Mouse (Mus musculus): ENCODE data around the gene Npb. TPM values are rescaled to one million over a fixed set of nuclear protein-coding genes. Genes with fewer than 3 reads are reported as not detected.

The Npb gene
- polyA plus RNA-seq, 1 experiment from 2014 or later, result 1.3 TPM

GRCm38 (mm10) chr11:120572417-120572751, 35.9 kb upstream of the Npb start:
- H3K27ac ChIP-seq (replicated peaks; ENCODE audit: low read depth, low read length), result peak overlapping the region; percentile 80
- WGBS, result 2% methylated on average over 10 of the region's 24 CpGs
- peak overlapping the region; percentile 92 for H3K4me2 ChIP-seq (ENCODE audit: low read depth, low read length)
- peak overlapping the region; percentile 83 for H3K4me3 ChIP-seq (ENCODE audit: low read depth, low read length)
- peak overlapping the region; percentile 97 for H3K9ac ChIP-seq (ENCODE audit: low read depth, low read length)
- peaks cover 46% of the 10 kb centered on the region for H3K36me3 ChIP-seq (ENCODE audit: control insufficient read depth, insufficient read depth, low read length)
- H3K27me3 ChIP-seq (replicated peaks; ENCODE audit: control insufficient read depth, insufficient read depth, low read length), result no peaks in the 10 kb centered on the region
- ATAC-seq (ENCODE audit: low read depth), result peak; percentile 13
- H3K9me3 ChIP-seq (ENCODE audit: control insufficient read depth, low read length), result no peaks in the 10 kb centered on the region
- peaks cover 17% of the 10 kb centered on the region for H3K4me1 ChIP-seq (ENCODE audit: control insufficient read depth, insufficient read depth, low read length)
- no peak for DNase-seq (ENCODE audit: low spot score)

- peak within 1 kb of the TSS; percentile 83 for H3K4me3 ChIP-seq (ENCODE audit: low read depth, low read length)
- H3K9me3 ChIP-seq (ENCODE audit: control insufficient read depth, low read length), result no peaks in the 10 kb centered on the region
- WGBS, result 0% methylated on average over 55 of the region's 94 CpGs
- ATAC-seq (ENCODE audit: low read depth) (peak; percentile 96), DNase-seq (ENCODE audit: low spot score) (peak; percentile 100)
- peak within 1 kb of the TSS; percentile 92 for H3K4me2 ChIP-seq (ENCODE audit: low read depth, low read length)
- H3K4me1 ChIP-seq (ENCODE audit: control insufficient read depth, insufficient read depth, low read length), result peaks cover 17% of the 10 kb centered on the region
- H3K27ac ChIP-seq (replicated peaks; ENCODE audit: low read depth, low read length), result peak within 1 kb of the TSS; percentile 96
- peaks cover 46% of the 10 kb centered on the region for H3K36me3 ChIP-seq (ENCODE audit: control insufficient read depth, insufficient read depth, low read length)
- peak within 1 kb of the TSS; percentile 97 for H3K9ac ChIP-seq (ENCODE audit: low read depth, low read length)
- no peaks in the 10 kb centered on the region for H3K27me3 ChIP-seq (replicated peaks; ENCODE audit: control insufficient read depth, insufficient read depth, low read length)
Measured at GRCm38 (mm10) chr11:120572752-120573584, 35.3 kb upstream of the Npb start, which contains the start of gene P4hb. P4hb (minus strand) TSS chr11:120573253.

DNA sequence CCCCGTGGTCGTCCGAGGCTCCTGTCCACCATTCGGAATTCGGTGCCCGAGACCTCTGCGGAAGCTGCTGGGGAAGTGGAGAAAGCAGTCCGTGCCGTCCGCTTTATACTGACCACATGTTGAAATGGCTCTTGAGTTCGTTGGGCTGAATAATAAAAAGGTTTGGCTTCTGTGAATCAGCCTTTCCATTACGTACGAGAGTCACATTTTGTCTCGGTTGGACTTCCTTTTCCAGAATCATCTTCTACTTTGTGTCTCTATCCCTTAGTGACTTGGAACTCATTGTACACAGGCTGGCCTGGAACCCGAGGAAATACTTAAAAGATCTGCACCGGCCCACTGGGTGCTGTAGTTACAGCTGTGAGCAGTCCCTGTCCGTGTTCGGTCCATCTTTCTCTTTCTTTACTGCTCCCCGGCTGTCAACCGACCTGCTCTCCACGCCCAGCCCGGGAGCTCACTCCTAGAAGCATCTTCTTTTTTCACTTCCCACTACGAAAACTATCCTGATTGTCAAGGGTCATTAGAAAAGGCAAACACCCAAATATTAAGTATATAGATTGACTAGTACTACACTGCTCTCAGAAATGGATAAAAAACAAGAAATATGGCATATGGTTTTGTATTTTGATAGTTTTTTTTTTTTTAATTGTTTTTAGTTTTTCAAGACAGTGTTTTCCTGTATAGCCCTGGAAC, 34.5 kb upstream of the Npb start:
- peaks cover 46% of the 10 kb centered on the region for H3K36me3 ChIP-seq (ENCODE audit: control insufficient read depth, insufficient read depth, low read length)

GRCm38 (mm10) chr11:120574278-120574600, 34.0 kb upstream of the Npb start:
- H3K4me3 ChIP-seq (ENCODE audit: low read depth, low read length), result peak overlapping the region; percentile 83
- WGBS, result 40% methylated on average over 5 of the region's 5 CpGs
- peak overlapping the region; percentile 97 for H3K9ac ChIP-seq (ENCODE audit: low read depth, low read length)
- no peaks in the 10 kb centered on the region for H3K9me3 ChIP-seq (ENCODE audit: control insufficient read depth, low read length)
- H3K4me2 ChIP-seq (ENCODE audit: low read depth, low read length), result peak overlapping the region; percentile 92
- H3K4me1 ChIP-seq (ENCODE audit: control insufficient read depth, insufficient read depth, low read length), result peaks cover 17% of the 10 kb centered on the region
- H3K27ac ChIP-seq (replicated peaks; ENCODE audit: low read depth, low read length), result peak overlapping the region; percentile 96
- H3K27me3 ChIP-seq (replicated peaks; ENCODE audit: control insufficient read depth, insufficient read depth, low read length), result no peaks in the 10 kb centered on the region
- DNase-seq (ENCODE audit: low spot score) (no peak), ATAC-seq (ENCODE audit: low read depth) (no peak)
- H3K36me3 ChIP-seq (ENCODE audit: control insufficient read depth, insufficient read depth, low read length), result peaks cover 46% of the 10 kb centered on the region

More for the DNA sequence above, 34.5 kb upstream of the Npb start:
- no peaks in the 10 kb centered on the region for H3K27me3 ChIP-seq (replicated peaks; ENCODE audit: control insufficient read depth, insufficient read depth, low read length)
- peak overlapping the region; percentile 97 for H3K9ac ChIP-seq (ENCODE audit: low read depth, low read length)
- peak overlapping the region; percentile 83 for H3K4me3 ChIP-seq (ENCODE audit: low read depth, low read length)
- H3K9me3 ChIP-seq (ENCODE audit: control insufficient read depth, low read length), result no peaks in the 10 kb centered on the region
- H3K4me2 ChIP-seq (ENCODE audit: low read depth, low read length), result peak overlapping the region; percentile 92
- DNase-seq (ENCODE audit: low spot score) (no peak), ATAC-seq (ENCODE audit: low read depth) (no peak)
- H3K4me1 ChIP-seq (ENCODE audit: control insufficient read depth, insufficient read depth, low read length), result peaks cover 17% of the 10 kb centered on the region
- 1% methylated on average over 23 of the region's 23 CpGs for WGBS
- H3K27ac ChIP-seq (replicated peaks; ENCODE audit: low read depth, low read length), result peak overlapping the region; percentile 96

DNA sequence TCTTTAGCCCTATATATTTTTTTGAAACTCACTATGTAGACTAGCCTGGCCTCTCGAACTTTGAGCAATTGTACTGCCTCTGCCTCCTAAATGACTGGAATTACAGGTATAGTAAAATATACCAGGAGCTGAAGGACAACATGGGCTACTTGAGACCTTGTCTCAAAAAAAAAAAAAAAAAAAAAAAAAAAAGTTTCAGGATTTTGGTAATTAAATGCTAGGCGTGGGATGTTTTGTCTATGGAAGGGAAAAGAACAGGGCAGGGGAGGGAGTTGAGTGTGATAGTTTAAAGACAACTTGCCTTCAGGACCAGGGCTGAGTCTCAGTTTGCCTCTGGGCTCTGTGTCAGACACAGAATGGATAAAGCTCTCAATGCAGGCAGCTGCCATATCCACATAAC, 33.2 kb upstream of the Npb start:
- Histone ChIP-seq H3K27me3 (replicated peaks; ENCODE audit: control insufficient read depth, insufficient read depth, low read length) (no peaks in the 10 kb centered on the region), H3K27ac (replicated peaks; ENCODE audit: low read depth, low read length) (no peak overlapping the region), H3K4me1 (ENCODE audit: control insufficient read depth, insufficient read depth, low read length) (peaks cover 20% of the 10 kb centered on the region), H3K9ac (ENCODE audit: low read depth, low read length) (0 out of 2 replicates have a peak overlapping the region, but pooled peaks have one; percentile 97), H3K4me3 (ENCODE audit: low read depth, low read length) (no peak overlapping the region), H3K4me2 (ENCODE audit: low read depth, low read length) (no peak overlapping the region), H3K9me3 (ENCODE audit: control insufficient read depth, low read length) (no peaks in the 10 kb centered on the region), H3K36me3 (ENCODE audit: control insufficient read depth, insufficient read depth, low read length) (peaks cover 47% of the 10 kb centered on the region)
- ATAC-seq (ENCODE audit: low read depth) (no peak), DNase-seq (ENCODE audit: low spot score) (no peak)
- 77% methylated on average over 2 of the region's 2 CpGs for WGBS

DNA sequence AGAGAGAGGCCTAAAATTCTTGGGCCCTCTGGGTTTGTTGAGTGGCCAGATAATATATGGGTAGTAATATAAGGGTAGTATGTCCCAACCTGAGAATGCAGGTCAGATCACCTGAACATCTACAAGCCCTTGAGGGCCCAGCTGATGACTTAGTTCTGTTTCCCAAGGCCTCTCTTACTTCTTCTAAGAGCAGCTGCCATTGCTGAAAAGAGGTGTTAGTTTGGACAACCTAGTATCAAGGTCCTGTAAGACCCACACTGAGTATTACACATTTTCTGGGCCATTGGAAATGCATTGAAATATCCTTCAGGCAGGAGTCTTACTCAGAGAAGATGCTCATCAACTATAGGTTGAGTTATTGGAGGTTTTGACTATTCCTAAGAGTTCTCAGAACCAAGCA, 32.3 kb upstream of the Npb start:
- no peak for ATAC-seq (ENCODE audit: low read depth)
- peaks cover 25% of the 10 kb centered on the region for H3K4me1 ChIP-seq (ENCODE audit: control insufficient read depth, insufficient read depth, low read length)
- no peaks in the 10 kb centered on the region for H3K27me3 ChIP-seq (replicated peaks; ENCODE audit: control insufficient read depth, insufficient read depth, low read length)
- H3K4me3 ChIP-seq (ENCODE audit: low read depth, low read length), result no peak overlapping the region
- peaks cover 40% of the 10 kb centered on the region for H3K36me3 ChIP-seq (ENCODE audit: control insufficient read depth, insufficient read depth, low read length)
- no peak for DNase-seq (ENCODE audit: low spot score)
- no peak overlapping the region for H3K27ac ChIP-seq (replicated peaks; ENCODE audit: low read depth, low read length)
- no peak overlapping the region for H3K9ac ChIP-seq (ENCODE audit: low read depth, low read length)
- H3K4me2 ChIP-seq (ENCODE audit: low read depth, low read length), result no peak overlapping the region
- no peaks in the 10 kb centered on the region for H3K9me3 ChIP-seq (ENCODE audit: control insufficient read depth, low read length)

DNA sequence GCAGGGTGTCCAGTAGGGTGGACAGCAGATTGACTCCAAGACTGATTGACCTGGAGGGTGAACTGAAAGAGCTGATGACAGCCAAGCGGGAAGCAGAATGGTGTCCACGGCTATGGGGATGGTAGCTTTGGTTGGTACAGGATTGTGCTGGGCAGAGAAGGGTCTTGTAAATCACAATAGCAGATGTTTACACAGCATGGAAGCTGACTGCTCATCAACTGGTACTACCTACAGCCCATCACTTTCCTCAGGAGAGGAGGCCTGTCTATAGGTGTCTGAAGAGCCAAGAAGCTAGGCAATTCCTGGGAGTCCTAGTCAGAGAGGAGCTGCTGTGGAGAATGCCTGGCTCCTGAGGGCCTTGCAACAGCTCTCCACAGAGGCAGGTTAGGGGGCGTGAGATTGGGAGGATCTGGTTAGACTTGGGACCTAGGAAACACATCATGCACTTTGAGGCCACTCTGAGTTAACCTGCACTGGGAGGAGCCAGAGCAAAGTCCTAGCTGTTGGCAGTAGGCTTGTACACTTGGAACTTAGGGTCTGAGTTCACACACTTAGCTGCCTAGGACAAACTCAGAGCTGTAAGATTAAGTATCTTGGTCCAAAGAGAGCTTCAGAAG, 31.8 kb upstream of the Npb start:
- no peak for ATAC-seq (ENCODE audit: low read depth)
- H3K27me3 ChIP-seq (replicated peaks; ENCODE audit: control insufficient read depth, insufficient read depth, low read length), result no peaks in the 10 kb centered on the region
- peaks cover 34% of the 10 kb centered on the region for H3K36me3 ChIP-seq (ENCODE audit: control insufficient read depth, insufficient read depth, low read length)
- H3K9me3 ChIP-seq (ENCODE audit: control insufficient read depth, low read length), result no peaks in the 10 kb centered on the region
- H3K4me3 ChIP-seq (ENCODE audit: low read depth, low read length), result no peak overlapping the region
- no peak for DNase-seq (ENCODE audit: low spot score)
- H3K4me2 ChIP-seq (ENCODE audit: low read depth, low read length), result no peak overlapping the region
- H3K27ac ChIP-seq (replicated peaks; ENCODE audit: low read depth, low read length), result no peak overlapping the region
- 86% methylated on average over 3 of the region's 3 CpGs for WGBS
- H3K4me1 ChIP-seq (ENCODE audit: control insufficient read depth, insufficient read depth, low read length), result peaks cover 19% of the 10 kb centered on the region
- no peak overlapping the region for H3K9ac ChIP-seq (ENCODE audit: low read depth, low read length)

GRCm38 (mm10) chr11:120577211-120578023, 30.9 kb upstream of the Npb start:
- whole genome bisulfite sequencing, result 81% methylated on average over 7 of the region's 7 CpGs
- Histone ChIP-seq H3K4me1 (ENCODE audit: control insufficient read depth, insufficient read depth, low read length) (peaks cover 16% of the 10 kb centered on the region), H3K4me2 (ENCODE audit: low read depth, low read length) (no peak overlapping the region), H3K4me3 (ENCODE audit: low read depth, low read length) (no peak overlapping the region), H3K9ac (ENCODE audit: low read depth, low read length) (0 out of 2 replicates have a peak overlapping the region, but pooled peaks have one; percentile 36), H3K27me3 (replicated peaks; ENCODE audit: control insufficient read depth, insufficient read depth, low read length) (no peaks in the 10 kb centered on the region), H3K27ac (replicated peaks; ENCODE audit: low read depth, low read length) (no peak overlapping the region), H3K9me3 (ENCODE audit: control insufficient read depth, low read length) (no peaks in the 10 kb centered on the region), H3K36me3 (ENCODE audit: control insufficient read depth, insufficient read depth, low read length) (peaks cover 33% of the 10 kb centered on the region)
- no peak for ATAC-seq (ENCODE audit: low read depth)
- DNase-seq (ENCODE audit: low spot score), result no peak
